Mouse (Mus musculus): ENCODE measurements at regions not wholly inside any gene's neighbourhood (a gene's known extent, or its start where the extent isn't known, plus 50 kb on each side); places are given as distances from the start of the nearest gene placed in this dataset.

GRCm38 (mm10) chr13:82361379-82361778 lies 578.5 kb downstream of the Cetn3 start:
- no peak for DNase-seq (ENCODE audit: low read depth, low spot score)

GRCm38 (mm10) chr13:82366768-82367167 lies 583.9 kb downstream of the Cetn3 start:
- no peak for DNase-seq (ENCODE audit: low read depth, low spot score)

- DNase-seq (ENCODE audit: low read depth, low spot score): no peak
These were observed 588.7 kb downstream of the Cetn3 start for GRCm38 (mm10) chr13:82371579-82371978.

- DNase-seq (ENCODE audit: low read depth, low spot score): no peak
These were observed 589.7 kb downstream of the Cetn3 start for GRCm38 (mm10) chr13:82372612-82373011.

- no peak for DNase-seq (ENCODE audit: low read depth, low spot score)
These were observed 610.0 kb downstream of the Cetn3 start for GRCm38 (mm10) chr13:82392908-82393307.

- DNase-seq (ENCODE audit: low read depth, low spot score): no peak
These were observed 610.6 kb downstream of the Cetn3 start for GRCm38 (mm10) chr13:82393496-82393895.

GRCm38 (mm10) chr13:82413677-82414076 lies 630.8 kb downstream of the Cetn3 start:
- no peak for DNase-seq (ENCODE audit: low read depth, low spot score)

GRCm38 (mm10) chr13:82420966-82421365 lies 638.1 kb downstream of the Cetn3 start:
- DNase-seq (ENCODE audit: low read depth, low spot score): no peak

- DNase-seq (ENCODE audit: low read depth, low spot score): no peak
These were observed 641.2 kb downstream of the Cetn3 start for GRCm38 (mm10) chr13:82423911-82424654.

GRCm38 (mm10) chr13:82424732-82425341 lies 642.0 kb downstream of the Cetn3 start:
- no peak for DNase-seq (ENCODE audit: low read depth, low spot score)

GRCm38 (mm10) chr13:82432411-82432810 lies 649.5 kb downstream of the Cetn3 start:
- DNase-seq (ENCODE audit: low read depth, low spot score): no peak

- DNase-seq (ENCODE audit: low read depth, low spot score): no peak
These were observed 656.4 kb downstream of the Cetn3 start for GRCm38 (mm10) chr13:82439294-82439693.

- no peak for DNase-seq (ENCODE audit: low read depth, low spot score)
These were observed 670.8 kb downstream of the Cetn3 start for GRCm38 (mm10) chr13:82453650-82454049.

GRCm38 (mm10) chr13:82483265-82483929 lies 700.5 kb downstream of the Cetn3 start:
- DNase-seq (ENCODE audit: low read depth, low spot score): no peak

- DNase-seq (ENCODE audit: low read depth, low spot score): no peak
These were observed 713.7 kb downstream of the Cetn3 start for GRCm38 (mm10) chr13:82496606-82497005.

GRCm38 (mm10) chr13:82508176-82508575 lies 725.3 kb downstream of the Cetn3 start:
- DNase-seq (ENCODE audit: low read depth, low spot score): no peak

GRCm38 (mm10) chr13:82509512-82509911 lies 726.6 kb downstream of the Cetn3 start:
- DNase-seq (ENCODE audit: low read depth, low spot score): no peak
